Mouse (Mus musculus) kidney, postnatal 4 days (tissue): ENCODE measurements around the gene Gsg1l.

Experiments used
- DNase-seq, 2 experiments: peaks; one replicate each; pipeline ENCODE4 v3.0.0; 2021; ENCODE audit warnings: mixed read lengths in 2 of 2

Gene Gsg1l

GRCm38 (mm10) chr7:125846866-125847527 lies 235.2 kb downstream of the Gsg1l start:
- DNase-seq: no peak

GRCm38 (mm10) chr7:125845611-125846010 lies 236.6 kb downstream of the Gsg1l start:
- DNase-seq: no peak

GRCm38 (mm10) chr7:125838078-125838742 lies 244.0 kb downstream of the Gsg1l start:
- DNase-seq: no peak

GRCm38 (mm10) chr7:125833471-125833870 lies 248.7 kb downstream of the Gsg1l start:
- no peak for DNase-seq

GRCm38 (mm10) chr7:125832767-125833166 lies 249.4 kb downstream of the Gsg1l start:
- no peak for DNase-seq

- no peak for DNase-seq
Observed at GRCm38 (mm10) chr7:125829121-125829666, 253.0 kb downstream of the Gsg1l start.

GRCm38 (mm10) chr7:125828561-125828960 lies 253.7 kb downstream of the Gsg1l start:
- no peak for DNase-seq
